Mouse (Mus musculus) right cerebral cortex, adult 2 months (tissue): ENCODE results near the gene Echdc2.

ENCODE experiments used
- DNase-seq, 2 experiments: peaks; one replicate each; pipeline ENCODE4 v3.0.0; 2021 to 2022; ENCODE audit warnings: low spot score in 2 of 2

The Echdc2 gene

GRCm38 (mm10) chr4:108199236-108199635 lies 34.0 kb downstream of the Echdc2 start:
- no peak for DNase-seq

- DNase-seq, result no peak
These were observed 39.4 kb downstream of the Echdc2 start for GRCm38 (mm10) chr4:108204629-108205028.

- no peak for DNase-seq
These were observed 47.8 kb downstream of the Echdc2 start for GRCm38 (mm10) chr4:108213023-108213422.

GRCm38 (mm10) chr4:108217332-108218179 lies 52.3 kb downstream of the Echdc2 start, which contains the start of gene Zyg11a:
Zyg11a (minus strand) TSS chr4:108218048.
- DNase-seq, result no peak

GRCm38 (mm10) chr4:108219019-108219418 lies 53.8 kb downstream of the Echdc2 start:
- no peak for DNase-seq

GRCm38 (mm10) chr4:108222507-108222906 lies 57.3 kb downstream of the Echdc2 start:
- DNase-seq, result no peak

GRCm38 (mm10) chr4:108225341-108225872 lies 60.2 kb downstream of the Echdc2 start:
- DNase-seq, result no peak
